Mouse (Mus musculus): Measurements from ENCODE around the gene Prcp. TPM values are rescaled to one million over a fixed set of nuclear protein-coding genes. Genes with fewer than 3 reads are reported as not detected.
A peak's percentile ranks its signal among the peaks of the same experiment; 100 is the strongest.

Gene Prcp
- polyA plus RNA-seq, 1 experiment from 2014 or later = 12.2 TPM

DNA sequence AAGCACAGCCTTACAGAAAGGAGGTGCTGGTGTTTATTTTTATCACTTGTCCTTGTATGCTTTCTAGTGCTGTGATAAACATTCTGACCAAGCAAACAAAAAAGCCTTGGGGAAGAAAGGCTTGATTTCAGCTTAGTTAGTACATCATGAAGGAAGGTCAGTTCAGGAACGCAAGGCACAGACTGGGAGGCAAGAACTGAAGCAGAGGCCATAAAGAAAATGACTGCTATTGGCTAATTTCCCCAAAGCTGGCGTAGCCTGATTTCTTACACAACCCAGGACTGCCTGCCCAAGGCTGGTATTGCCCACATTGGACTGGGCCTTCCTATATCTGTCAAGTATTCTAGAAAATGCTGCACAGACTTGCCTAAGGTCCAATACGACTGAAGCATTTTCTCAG, 26.0 kb upstream of the Prcp start:
- no peaks in the 10 kb centered on the region for H3K36me3 ChIP-seq (ENCODE audit: control insufficient read depth, insufficient read depth)
- no peak overlapping the region for H3K4me2 ChIP-seq (ENCODE audit: low read depth, low read length)
- no peak for ATAC-seq (ENCODE audit: low read depth)
- no peak overlapping the region for H3K9ac ChIP-seq (ENCODE audit: low read depth, low read length)
- no peak overlapping the region for H3K27ac ChIP-seq (ENCODE audit: low read length)
- H3K9me3 ChIP-seq (replicated peaks; ENCODE audit: control insufficient read depth, low read length) = no peaks in the 10 kb centered on the region
- no peaks in the 10 kb centered on the region for H3K27me3 ChIP-seq (ENCODE audit: control insufficient read depth, insufficient read depth, low read depth, low read length)
- 69% methylated on average over 3 of the region's 3 CpGs for WGBS (ENCODE audit: insufficient replicate concordance)
- no peaks in the 10 kb centered on the region for H3K4me1 ChIP-seq (ENCODE audit: control insufficient read depth, low read depth, low read length)
- H3K4me3 ChIP-seq (ENCODE audit: low read depth, low read length) = no peak overlapping the region

DNA sequence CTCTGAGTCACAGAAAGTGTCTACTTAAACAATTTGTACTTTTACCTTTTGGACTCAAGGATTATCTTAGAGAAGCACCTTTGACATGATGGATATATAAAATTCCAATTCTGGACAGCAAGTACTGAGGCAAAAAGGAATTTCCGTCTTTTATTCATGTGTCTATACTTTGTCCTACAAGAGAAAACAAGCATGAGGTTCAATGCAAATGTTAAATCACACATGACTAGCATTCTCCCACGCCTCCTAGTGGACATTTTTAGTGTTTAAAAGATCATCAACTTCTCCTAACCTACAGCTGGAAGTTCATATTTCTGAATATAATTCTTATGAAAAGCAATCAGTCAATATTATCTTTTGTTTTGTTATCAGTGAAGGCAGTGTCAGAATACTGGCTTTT, 7.7 kb upstream of the Prcp start:
- Histone ChIP-seq H3K27ac (ENCODE audit: low read length) (no peak overlapping the region), H3K9ac (ENCODE audit: low read depth, low read length) (no peak overlapping the region), H3K36me3 (ENCODE audit: control insufficient read depth, insufficient read depth) (peaks cover 5% of the 10 kb centered on the region; the same call in 1 of the 2 replicates), H3K27me3 (ENCODE audit: control insufficient read depth, insufficient read depth, low read depth, low read length) (no peaks in the 10 kb centered on the region), H3K9me3 (replicated peaks; ENCODE audit: control insufficient read depth, low read length) (no peaks in the 10 kb centered on the region), H3K4me3 (ENCODE audit: low read depth, low read length) (no peak overlapping the region), H3K4me1 (ENCODE audit: control insufficient read depth, low read depth, low read length) (no peaks in the 10 kb centered on the region), H3K4me2 (ENCODE audit: low read depth, low read length) (no peak overlapping the region)
- ATAC-seq (ENCODE audit: low read depth) = no peak
- WGBS (ENCODE audit: insufficient replicate concordance) = 30% methylated on average over 2 of the region's 2 CpGs

DNA sequence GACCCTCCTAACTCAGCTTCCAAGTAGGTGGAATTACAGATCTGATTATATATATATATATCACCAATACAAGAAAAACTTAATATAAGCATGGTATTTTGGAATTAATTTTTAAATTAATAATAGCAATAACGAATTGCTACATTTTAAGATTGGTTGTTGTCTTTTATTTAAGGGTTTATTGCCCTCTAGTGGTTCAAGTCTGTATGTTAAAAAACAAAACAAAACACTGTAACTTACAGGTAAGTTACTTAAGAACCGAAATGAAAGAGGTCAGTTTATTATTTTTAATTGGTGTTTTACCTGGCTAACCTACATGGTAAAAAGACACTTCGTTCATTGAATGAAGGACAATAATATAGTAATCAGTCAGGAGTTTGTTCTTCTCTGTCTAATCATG, 4.1 kb upstream of the Prcp start:
- no peaks in the 10 kb centered on the region for H3K27me3 ChIP-seq (ENCODE audit: control insufficient read depth, insufficient read depth, low read depth, low read length)
- peaks cover 6% of the 10 kb centered on the region for H3K4me1 ChIP-seq (ENCODE audit: control insufficient read depth, low read depth, low read length)
- WGBS (ENCODE audit: insufficient replicate concordance) = 66% methylated on average over 3 of the region's 3 CpGs
- ATAC-seq (ENCODE audit: low read depth) = no peak
- H3K9me3 ChIP-seq (replicated peaks; ENCODE audit: control insufficient read depth, low read length) = no peaks in the 10 kb centered on the region
- H3K4me2 ChIP-seq (ENCODE audit: low read depth, low read length) = no peak overlapping the region
- no peak overlapping the region for H3K4me3 ChIP-seq (ENCODE audit: low read depth, low read length)
- peaks cover 2% of the 10 kb centered on the region; the same call in 1 of the 2 replicates for H3K36me3 ChIP-seq (ENCODE audit: control insufficient read depth, insufficient read depth)
- H3K27ac ChIP-seq (ENCODE audit: low read length) = no peak overlapping the region
- H3K9ac ChIP-seq (ENCODE audit: low read depth, low read length) = no peak overlapping the region

DNA sequence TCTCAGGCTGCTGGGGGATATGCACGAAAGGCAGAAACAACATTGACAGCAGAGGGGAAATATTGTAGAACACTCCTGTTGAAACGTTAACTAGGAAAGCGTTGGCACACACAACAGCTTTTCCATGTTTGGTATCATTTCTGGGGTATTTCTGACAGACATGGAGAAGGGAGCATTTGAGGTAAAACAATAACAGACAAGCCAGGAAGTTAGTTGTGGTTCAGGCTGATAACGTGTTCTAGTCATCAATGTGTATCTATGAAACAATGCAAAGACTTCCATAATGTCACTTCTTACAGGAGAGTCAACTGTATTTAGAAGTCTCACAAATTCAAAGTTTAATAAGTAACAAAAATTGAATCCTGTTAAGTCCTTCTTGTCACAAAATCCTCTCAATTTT, 2.7 kb upstream of the Prcp start:
- no peak overlapping the region for H3K27ac ChIP-seq (ENCODE audit: low read length)
- H3K9ac ChIP-seq (ENCODE audit: low read depth, low read length) = no peak overlapping the region
- H3K4me3 ChIP-seq (ENCODE audit: low read depth, low read length) = no peak overlapping the region
- no peak for ATAC-seq (ENCODE audit: low read depth)
- peaks cover 10% of the 10 kb centered on the region for H3K4me1 ChIP-seq (ENCODE audit: control insufficient read depth, low read depth, low read length)
- no peak overlapping the region for H3K4me2 ChIP-seq (ENCODE audit: low read depth, low read length)
- H3K36me3 ChIP-seq (ENCODE audit: control insufficient read depth, insufficient read depth) = no peaks in the 10 kb centered on the region
- H3K27me3 ChIP-seq (ENCODE audit: control insufficient read depth, insufficient read depth, low read depth, low read length) = no peaks in the 10 kb centered on the region
- 57% methylated on average over 4 of the region's 4 CpGs for WGBS (ENCODE audit: insufficient replicate concordance)
- H3K9me3 ChIP-seq (replicated peaks; ENCODE audit: control insufficient read depth, low read length) = no peaks in the 10 kb centered on the region

DNA sequence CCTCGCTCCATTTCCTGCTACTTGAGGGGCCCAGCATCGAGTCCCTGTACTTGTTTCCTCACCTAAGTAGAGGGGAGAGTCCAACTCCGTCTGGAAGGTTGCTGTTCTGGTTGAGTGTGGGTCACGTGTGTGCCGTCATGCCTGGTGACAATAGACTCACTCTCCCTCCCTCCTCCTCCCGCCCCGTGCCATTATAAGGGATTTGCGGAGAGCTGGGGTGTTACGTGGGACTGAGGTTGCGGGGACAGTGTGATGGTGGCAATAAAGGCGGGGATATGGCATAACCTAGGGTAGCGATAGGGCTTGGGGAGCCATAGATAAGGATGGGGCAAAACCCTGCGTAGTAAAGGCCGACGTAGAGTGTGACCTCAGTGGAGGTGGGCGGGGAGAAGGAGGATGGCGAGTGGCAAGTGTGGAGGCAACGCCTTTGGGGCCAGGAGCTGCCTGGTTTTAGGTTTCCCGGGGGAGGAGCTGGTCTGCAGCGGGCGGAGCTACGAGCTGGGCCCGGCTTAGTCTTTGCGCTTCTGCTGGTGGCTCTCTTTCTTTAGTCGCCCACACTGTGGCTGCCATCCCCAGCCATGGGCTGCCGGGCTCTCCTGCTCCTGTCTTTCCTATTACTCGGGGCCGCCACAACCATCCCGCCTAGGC, 615 bp downstream of the Prcp start:
- Histone ChIP-seq H3K36me3 (ENCODE audit: control insufficient read depth, insufficient read depth) (no peaks in the 10 kb centered on the region), H3K9me3 (replicated peaks; ENCODE audit: control insufficient read depth, low read length) (no peaks in the 10 kb centered on the region), H3K4me2 (ENCODE audit: low read depth, low read length) (peak overlapping the region; percentile 95), H3K4me1 (ENCODE audit: control insufficient read depth, low read depth, low read length) (peaks cover 28% of the 10 kb centered on the region), H3K9ac (ENCODE audit: low read depth, low read length) (peak overlapping the region; percentile 91), H3K27ac (ENCODE audit: low read length) (peak overlapping the region; percentile 99), H3K27me3 (ENCODE audit: control insufficient read depth, insufficient read depth, low read depth, low read length) (no peaks in the 10 kb centered on the region), H3K4me3 (ENCODE audit: low read depth, low read length) (peak overlapping the region; percentile 82)
- ATAC-seq (ENCODE audit: low read depth) = peak; percentile 91
- 0% methylated on average over 29 of the region's 29 CpGs for WGBS (ENCODE audit: insufficient replicate concordance)

DNA sequence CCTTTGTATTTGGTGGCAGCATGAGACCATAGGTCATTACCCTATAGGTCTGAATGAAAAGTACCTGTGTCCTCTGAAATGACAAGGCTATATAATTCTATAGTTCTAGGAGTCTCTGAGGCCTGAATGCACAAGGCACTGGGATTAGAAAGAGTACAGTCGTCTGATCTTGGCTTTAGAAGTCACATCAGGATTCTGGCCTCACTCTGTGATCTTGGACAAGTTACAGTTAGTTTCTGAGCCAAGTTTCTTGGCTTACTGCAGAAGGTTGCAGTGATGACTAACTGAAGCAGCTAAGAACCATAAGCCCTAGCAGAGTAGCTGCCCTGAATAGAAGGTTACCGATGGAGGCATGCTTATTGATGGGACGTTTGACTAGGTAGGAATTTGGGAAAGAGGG, 1.8 kb downstream of the Prcp start:
- Histone ChIP-seq H3K4me2 (ENCODE audit: low read depth, low read length) (peak overlapping the region; percentile 95), H3K27ac (ENCODE audit: low read length) (peak overlapping the region; percentile 99), H3K36me3 (ENCODE audit: control insufficient read depth, insufficient read depth) (no peaks in the 10 kb centered on the region), H3K4me1 (ENCODE audit: control insufficient read depth, low read depth, low read length) (peaks cover 31% of the 10 kb centered on the region), H3K9me3 (replicated peaks; ENCODE audit: control insufficient read depth, low read length) (no peaks in the 10 kb centered on the region), H3K4me3 (ENCODE audit: low read depth, low read length) (peak overlapping the region; percentile 82), H3K27me3 (ENCODE audit: control insufficient read depth, insufficient read depth, low read depth, low read length) (no peaks in the 10 kb centered on the region), H3K9ac (ENCODE audit: low read depth, low read length) (peak overlapping the region; percentile 73)
- 16% methylated on average over 3 of the region's 3 CpGs for WGBS (ENCODE audit: insufficient replicate concordance)
- no peak for ATAC-seq (ENCODE audit: low read depth)

DNA sequence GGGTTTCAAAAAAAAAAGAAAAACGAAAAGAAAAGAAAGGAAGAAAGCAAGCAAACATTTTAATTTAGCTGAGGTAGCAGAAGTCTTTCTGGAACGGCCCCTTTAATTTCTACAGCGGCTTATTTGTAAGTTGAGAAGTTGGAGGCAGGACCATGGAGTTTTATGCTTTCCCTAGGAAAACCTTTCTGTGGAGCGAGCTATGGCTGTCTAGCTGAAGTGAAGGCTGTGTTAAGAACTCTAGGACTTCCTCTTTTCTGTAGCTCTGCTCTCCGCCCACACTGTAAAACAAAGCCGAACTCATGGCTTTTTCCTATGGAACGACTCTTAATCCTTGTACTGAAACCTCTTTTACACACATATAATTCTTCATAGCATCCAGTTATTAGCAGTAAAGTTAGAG, 2.3 kb downstream of the Prcp start:
- Histone ChIP-seq H3K9me3 (replicated peaks; ENCODE audit: control insufficient read depth, low read length) (no peaks in the 10 kb centered on the region), H3K4me1 (ENCODE audit: control insufficient read depth, low read depth, low read length) (peaks cover 33% of the 10 kb centered on the region), H3K4me3 (ENCODE audit: low read depth, low read length) (peak overlapping the region; percentile 82), H3K27ac (ENCODE audit: low read length) (peak overlapping the region; percentile 49), H3K27me3 (ENCODE audit: control insufficient read depth, insufficient read depth, low read depth, low read length) (no peaks in the 10 kb centered on the region), H3K4me2 (ENCODE audit: low read depth, low read length) (peak overlapping the region; percentile 95), H3K9ac (ENCODE audit: low read depth, low read length) (peak overlapping the region; percentile 73), H3K36me3 (ENCODE audit: control insufficient read depth, insufficient read depth) (no peaks in the 10 kb centered on the region)
- WGBS (ENCODE audit: insufficient replicate concordance) = 10% methylated on average over 7 of the region's 7 CpGs
- no peak for ATAC-seq (ENCODE audit: low read depth)

DNA sequence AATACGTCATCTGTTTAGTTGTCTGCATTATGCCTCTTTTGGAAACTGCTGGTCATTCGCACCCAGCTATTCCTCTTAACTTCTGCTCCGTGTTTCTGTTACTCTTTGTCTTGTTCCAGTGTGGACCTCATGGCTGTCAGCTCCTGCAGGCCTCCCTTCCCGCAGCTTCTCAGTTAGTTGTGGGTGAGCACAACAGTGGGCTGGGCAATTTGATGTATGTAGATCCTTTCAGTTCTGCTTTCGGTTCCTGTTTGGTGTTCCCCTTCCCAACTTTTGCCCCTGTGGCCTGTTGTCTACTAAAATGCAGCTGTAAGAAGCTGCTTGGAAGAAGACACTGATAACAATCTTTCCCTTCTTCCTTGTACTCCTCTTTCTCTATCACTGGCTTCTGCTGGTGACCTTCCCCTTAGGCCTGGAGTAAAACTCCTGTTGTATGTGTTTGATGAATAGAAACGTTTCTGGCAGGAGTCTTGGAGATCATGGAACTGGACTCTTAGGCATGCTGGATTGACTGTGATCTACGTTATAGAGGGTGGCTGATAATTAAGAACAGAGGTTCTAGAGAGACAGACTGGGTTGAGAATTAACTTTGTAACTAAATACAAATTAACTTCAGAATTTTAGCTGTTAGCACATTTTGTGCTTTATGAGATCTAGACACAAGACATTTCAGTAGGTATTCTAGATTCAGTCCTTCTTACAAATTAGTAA, 4.5 kb downstream of the Prcp start:
- Histone ChIP-seq H3K27me3 (ENCODE audit: control insufficient read depth, insufficient read depth, low read depth, low read length) (no peaks in the 10 kb centered on the region), H3K9ac (ENCODE audit: low read depth, low read length) (peak overlapping the region; percentile 21), H3K4me2 (ENCODE audit: low read depth, low read length) (peak overlapping the region; percentile 53), H3K9me3 (replicated peaks; ENCODE audit: control insufficient read depth, low read length) (no peaks in the 10 kb centered on the region), H3K36me3 (ENCODE audit: control insufficient read depth, insufficient read depth) (no peaks in the 10 kb centered on the region), H3K4me3 (ENCODE audit: low read depth, low read length) (peak overlapping the region; percentile 12), H3K4me1 (ENCODE audit: control insufficient read depth, low read depth, low read length) (peaks cover 34% of the 10 kb centered on the region), H3K27ac (ENCODE audit: low read length) (peak overlapping the region; percentile 60)
- ATAC-seq (ENCODE audit: low read depth) = no peak
- WGBS (ENCODE audit: insufficient replicate concordance) = 32% methylated on average over 7 of the region's 7 CpGs

Data from liver, embryonic 16.5 days (tissue).